Mouse (Mus musculus): ENCODE results near the gene Rdm1. TPM values are rescaled to one million over a fixed set of nuclear protein-coding genes. Genes with fewer than 3 reads are reported as not detected.
A peak's percentile ranks its signal among the peaks of the same experiment; 100 is the strongest.
"Not testable (repeated sequence)": the region's sequence is repeated elsewhere in the genome, so short reads cannot be mapped to it uniquely, and the experiment has no call there.

Rdm1 gene
- polyA plus RNA-seq (2015; fragmentation: Nextera tagmentation; extraction: Ambion mirVana), result 14.1 and 19.8 TPM in 2 replicates

DNA sequence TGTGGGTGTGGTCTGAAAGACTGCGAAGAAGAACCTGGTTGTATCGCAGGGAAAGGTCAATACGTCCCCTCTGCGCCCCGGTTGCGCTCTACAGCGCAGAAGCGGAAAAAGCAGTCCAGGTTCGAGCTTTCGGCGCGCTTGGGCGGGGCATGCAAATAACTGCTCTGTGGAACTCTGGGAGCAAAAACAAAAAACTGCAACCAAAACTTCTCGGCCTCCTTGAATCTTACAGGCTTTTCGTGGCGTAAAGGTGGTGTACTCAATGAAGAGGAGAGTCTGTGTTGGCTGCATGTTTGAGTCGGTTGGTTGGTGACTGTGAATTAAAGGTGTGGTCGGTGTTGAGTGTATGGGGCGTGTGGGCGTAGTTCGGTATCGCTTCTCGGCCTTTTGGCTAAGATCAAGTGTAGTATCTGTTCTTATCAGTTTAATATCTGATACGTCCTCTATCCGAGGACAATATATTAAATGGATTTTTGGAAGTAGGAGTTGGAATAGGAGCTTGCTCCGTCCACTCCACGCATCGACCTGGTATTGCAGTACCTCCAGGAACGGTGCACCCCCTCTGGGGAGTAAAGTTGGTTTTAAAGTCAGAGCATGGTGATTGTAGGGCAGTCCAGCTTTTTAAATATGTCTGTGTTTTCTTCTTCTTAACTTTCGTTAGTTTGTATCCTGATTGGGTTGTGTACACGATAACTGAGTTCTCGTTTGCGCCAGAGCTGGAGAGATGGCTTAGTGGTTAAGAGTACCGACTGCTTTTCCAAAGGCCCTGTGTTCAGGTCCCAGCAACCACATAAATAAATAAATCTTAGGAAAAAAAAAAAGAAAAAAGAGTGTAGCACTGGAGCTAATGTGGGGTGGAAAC, at the start of gene Rdm1:
Gene Rdm1 (plus strand): TSS at position 201 of the 862 bp plus-strand sequence.
- Histone ChIP-seq H3K4me1 (peaks cover 10% of the 10 kb centered on the region), H3K9ac (replicated peaks) (peak within 1 kb of the TSS; percentile 56), H3K9me3 (replicated peaks) (no peaks in the 10 kb centered on the region), H3K4me2 (peak within 1 kb of the TSS; percentile 98), H3K36me3 (no peaks in the 10 kb centered on the region), H3K27ac (replicated peaks) (peak within 1 kb of the TSS; percentile 84), H3K27me3 (replicated peaks) (no peaks in the 10 kb centered on the region), H3K4me3 (replicated peaks) (peak within 1 kb of the TSS; percentile 65)
- peak; percentile 88 for ATAC-seq (ENCODE audit: low FRiP score)
- WGBS, result under 1% methylated on average over 33 of the region's 34 CpGs

DNA sequence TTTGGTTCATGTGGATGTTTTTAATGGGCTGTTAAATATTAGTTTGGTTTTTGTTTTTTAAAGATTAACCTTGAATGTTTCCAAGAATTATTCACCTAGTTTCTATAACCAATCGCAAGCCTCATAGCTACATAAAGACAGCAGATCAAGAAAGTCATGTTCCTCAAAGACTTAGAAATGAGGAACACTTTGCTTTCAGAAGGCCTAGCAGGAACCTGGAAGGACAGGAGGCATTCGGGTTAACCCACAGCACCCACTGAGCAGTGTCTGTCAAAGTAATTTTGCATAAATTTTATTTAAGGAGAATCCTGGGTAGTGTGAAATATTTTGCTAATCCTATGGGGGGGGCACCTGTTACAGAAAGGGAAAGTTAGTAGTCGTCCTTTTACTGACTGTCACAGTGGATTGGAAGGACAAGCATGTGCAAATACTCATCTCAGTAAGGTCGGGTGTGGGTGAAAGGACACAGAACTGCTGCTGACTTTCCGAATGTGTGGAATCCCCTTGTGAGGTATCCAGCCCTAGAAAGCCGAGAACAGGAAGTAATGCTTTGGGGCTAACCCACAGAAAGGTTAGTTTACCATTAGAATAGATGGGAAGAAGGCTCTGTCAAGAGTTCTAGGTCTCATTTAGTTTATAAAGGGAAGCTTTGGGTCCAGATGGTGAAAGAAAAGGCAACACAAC, 45.8 kb upstream of the Rdm1 start:
- Histone ChIP-seq H3K9me3 (replicated peaks) (no peaks in the 10 kb centered on the region), H3K27ac (replicated peaks) (no peak overlapping the region), H3K27me3 (replicated peaks) (no peaks in the 10 kb centered on the region), H3K9ac (replicated peaks) (no peak overlapping the region), H3K4me3 (replicated peaks) (no peak overlapping the region), H3K36me3 (peaks cover 52% of the 10 kb centered on the region), H3K4me1 (no peaks in the 10 kb centered on the region), H3K4me2 (no peak overlapping the region)
- 80% methylated on average over 6 of the region's 6 CpGs for WGBS
- ATAC-seq (ENCODE audit: low FRiP score), result no peak

DNA sequence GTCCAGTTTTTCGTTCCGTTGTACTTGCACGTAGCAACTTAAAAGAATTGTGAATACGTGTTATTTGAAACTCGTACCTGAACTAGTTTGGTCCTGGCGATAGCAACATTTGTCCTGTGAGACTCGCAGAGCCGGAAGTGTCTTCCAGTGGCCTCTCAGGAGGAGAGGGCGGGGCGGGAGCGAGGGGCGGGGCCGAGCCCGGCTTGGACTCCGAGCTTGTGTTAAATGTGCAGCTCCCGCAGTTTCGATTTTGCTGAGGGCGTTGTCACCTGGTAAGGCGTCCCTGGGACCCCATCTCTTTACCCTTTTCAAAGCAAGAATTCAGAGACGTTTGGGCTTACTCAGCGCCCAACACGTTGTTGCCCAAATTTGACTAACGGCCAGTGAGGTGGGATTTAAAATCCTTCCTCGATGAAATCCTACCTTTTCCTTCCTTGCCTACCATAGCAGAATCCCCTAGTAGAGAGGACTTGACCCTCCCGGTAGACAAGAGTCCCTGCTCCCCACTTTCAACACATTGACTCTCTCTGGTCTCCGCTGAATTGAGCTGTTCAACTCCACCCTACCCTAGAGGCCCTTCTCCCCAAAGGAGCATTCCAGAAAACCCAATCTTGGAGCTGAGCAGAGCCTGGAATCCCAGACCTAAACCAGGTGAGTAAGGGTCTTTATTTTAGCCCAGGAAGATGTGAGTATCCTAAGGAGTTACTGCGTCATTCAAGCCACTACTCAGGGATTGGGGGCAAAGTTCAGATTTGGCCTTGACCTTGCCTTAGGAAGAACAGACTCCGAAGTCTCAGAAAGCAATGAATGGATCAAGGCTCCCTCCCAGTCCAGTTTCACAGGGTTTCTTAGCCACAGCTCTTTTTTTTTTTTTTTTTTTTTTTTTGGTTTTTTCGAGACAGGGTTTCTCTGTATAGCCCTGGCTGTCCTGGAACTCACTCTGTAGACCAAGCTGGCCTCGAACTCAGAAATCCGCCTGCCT, 44.6 kb upstream of the Rdm1 start, which contains the start of gene Tmem106a:
Gene Tmem106a (plus strand): TSS at position 189 of the 982 bp plus-strand sequence.
- 19% methylated on average over 30 of the region's 31 CpGs for WGBS
- H3K9me3 ChIP-seq (replicated peaks), result no peaks in the 10 kb centered on the region
- peak within 1 kb of the TSS; percentile 24 for H3K4me3 ChIP-seq (replicated peaks)
- no peaks in the 10 kb centered on the region for H3K4me1 ChIP-seq
- H3K27me3 ChIP-seq (replicated peaks), result no peaks in the 10 kb centered on the region
- H3K27ac ChIP-seq (replicated peaks), result no peak within 1 kb of the TSS
- peaks cover 48% of the 10 kb centered on the region for H3K36me3 ChIP-seq
- ATAC-seq (ENCODE audit: low FRiP score), result no peak
- 0 out of 2 replicates have a peak within 1 kb of the TSS, but pooled peaks have one; percentile 8 for H3K9ac ChIP-seq (replicated peaks)
- peak within 1 kb of the TSS; percentile 49 for H3K4me2 ChIP-seq

DNA sequence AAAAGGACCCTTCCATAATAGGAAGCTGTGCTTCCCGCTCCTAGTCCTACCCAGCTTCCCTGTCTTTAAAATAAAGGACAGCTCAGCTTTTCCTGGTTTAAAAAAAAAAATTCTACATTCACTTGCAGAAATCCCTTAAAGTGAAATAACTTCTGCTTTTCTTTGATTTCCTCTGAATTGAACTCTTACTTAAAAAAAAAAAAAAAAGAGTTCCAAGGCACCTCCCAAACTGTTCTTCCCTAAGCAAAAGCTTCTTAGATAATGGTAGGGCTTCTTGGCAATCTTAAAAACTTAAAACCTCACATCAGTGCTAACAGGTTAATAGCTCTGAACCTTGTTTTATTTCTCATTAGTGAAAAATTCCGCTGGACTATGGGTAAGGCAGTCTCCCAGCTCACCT, 43.8 kb upstream of the Rdm1 start:
- WGBS, result 92% methylated on average over 2 of the region's 2 CpGs

DNA sequence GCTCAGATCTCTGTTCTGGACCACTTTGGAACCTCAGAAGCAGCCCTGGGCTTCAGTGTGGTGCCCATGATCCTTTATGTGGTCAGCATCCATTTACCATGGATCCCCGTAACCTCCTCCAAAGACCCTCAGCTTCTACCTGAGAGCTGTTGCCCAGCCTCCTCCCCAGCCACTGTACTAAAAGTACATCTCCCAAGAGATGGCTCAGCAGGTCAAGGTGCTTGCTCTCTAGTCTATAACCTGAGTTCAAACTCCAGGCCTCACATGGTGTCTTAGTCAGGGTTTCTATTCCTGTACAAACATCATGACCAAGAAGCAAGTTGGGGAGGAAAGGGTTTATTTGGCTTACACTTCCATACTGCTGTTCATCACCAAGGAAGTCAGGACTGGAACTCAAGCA, 42.0 kb upstream of the Rdm1 start:
- not testable (repeated sequence) for H3K4me3 ChIP-seq (replicated peaks); H3K27ac ChIP-seq (replicated peaks); H3K27me3 ChIP-seq (replicated peaks); H3K4me2 ChIP-seq; H3K9me3 ChIP-seq (replicated peaks); H3K4me1 ChIP-seq; ATAC-seq (ENCODE audit: low FRiP score); H3K9ac ChIP-seq (replicated peaks)
- H3K36me3 ChIP-seq, result peaks cover 24% of the 10 kb centered on the region
- 95% methylated on average over 1 of the region's 1 CpGs for WGBS

More for the DNA sequence above, 43.8 kb upstream of the Rdm1 start:
- Histone ChIP-seq H3K9ac (replicated peaks) (no peak overlapping the region), H3K9me3 (replicated peaks) (no peaks in the 10 kb centered on the region), H3K4me3 (replicated peaks) (no peak overlapping the region), H3K27me3 (replicated peaks) (no peaks in the 10 kb centered on the region), H3K4me2 (no peak overlapping the region), H3K36me3 (peaks cover 39% of the 10 kb centered on the region), H3K4me1 (no peaks in the 10 kb centered on the region), H3K27ac (replicated peaks) (no peak overlapping the region)
- no peak for ATAC-seq (ENCODE audit: low FRiP score)

DNA sequence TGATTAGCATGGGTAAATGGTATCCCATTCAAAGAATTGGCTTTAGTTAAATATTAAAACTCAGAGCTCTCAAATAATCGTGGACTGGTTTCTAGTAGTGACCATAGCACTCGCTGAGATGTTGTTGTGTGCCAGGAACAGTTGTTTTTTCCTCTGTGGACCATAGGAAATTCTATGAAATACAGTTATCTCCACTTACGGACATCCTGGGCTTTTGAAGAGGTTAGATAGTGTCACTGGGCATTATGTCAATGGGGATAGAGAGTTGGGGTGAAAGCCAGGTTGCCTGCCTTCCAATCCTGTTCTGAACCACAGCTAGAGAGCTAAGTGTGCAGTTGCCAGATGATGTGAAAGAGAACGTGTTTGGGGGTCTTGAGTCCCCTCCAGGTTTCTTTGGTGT, 41.2 kb upstream of the Rdm1 start:
- H3K9me3 ChIP-seq (replicated peaks), result no peaks in the 10 kb centered on the region
- ATAC-seq (ENCODE audit: low FRiP score), result no peak
- H3K4me3 ChIP-seq (replicated peaks), result no peak overlapping the region
- H3K9ac ChIP-seq (replicated peaks), result no peak overlapping the region
- WGBS, result 86% methylated on average over 4 of the region's 4 CpGs
- no peaks in the 10 kb centered on the region for H3K4me1 ChIP-seq
- no peaks in the 10 kb centered on the region for H3K27me3 ChIP-seq (replicated peaks)
- no peak overlapping the region for H3K4me2 ChIP-seq
- no peak overlapping the region for H3K27ac ChIP-seq (replicated peaks)
- peaks cover 17% of the 10 kb centered on the region for H3K36me3 ChIP-seq

DNA sequence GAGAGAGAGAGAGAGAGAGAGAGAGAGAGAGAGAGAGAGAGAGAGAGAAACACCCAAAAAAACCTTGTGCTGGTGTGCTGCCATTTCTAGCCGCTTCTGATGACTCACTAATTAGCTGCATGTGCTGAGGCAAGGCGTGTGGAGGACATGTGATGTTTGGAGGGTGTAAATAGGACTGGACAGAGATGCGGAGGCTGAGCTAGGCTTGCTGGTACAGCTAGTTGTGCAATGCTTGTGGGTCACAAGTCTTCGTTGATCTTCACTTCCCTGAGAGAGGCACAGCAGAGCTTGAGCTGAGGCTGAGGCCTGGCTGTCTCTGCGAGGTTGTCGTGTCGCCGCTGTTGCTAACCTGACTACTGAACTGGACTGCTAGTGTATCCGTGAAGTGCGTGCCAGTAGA, 39.3 kb upstream of the Rdm1 start:
- Histone ChIP-seq H3K9me3 (replicated peaks) (no peaks in the 10 kb centered on the region), H3K4me3 (replicated peaks) (no peak overlapping the region), H3K27me3 (replicated peaks) (no peaks in the 10 kb centered on the region), H3K36me3 (peaks cover 18% of the 10 kb centered on the region), H3K27ac (replicated peaks) (no peak overlapping the region), H3K4me2 (no peak overlapping the region), H3K9ac (replicated peaks) (no peak overlapping the region), H3K4me1 (no peaks in the 10 kb centered on the region)
- 95% methylated on average over 10 of the region's 10 CpGs for WGBS
- ATAC-seq (ENCODE audit: low FRiP score), result no peak

DNA sequence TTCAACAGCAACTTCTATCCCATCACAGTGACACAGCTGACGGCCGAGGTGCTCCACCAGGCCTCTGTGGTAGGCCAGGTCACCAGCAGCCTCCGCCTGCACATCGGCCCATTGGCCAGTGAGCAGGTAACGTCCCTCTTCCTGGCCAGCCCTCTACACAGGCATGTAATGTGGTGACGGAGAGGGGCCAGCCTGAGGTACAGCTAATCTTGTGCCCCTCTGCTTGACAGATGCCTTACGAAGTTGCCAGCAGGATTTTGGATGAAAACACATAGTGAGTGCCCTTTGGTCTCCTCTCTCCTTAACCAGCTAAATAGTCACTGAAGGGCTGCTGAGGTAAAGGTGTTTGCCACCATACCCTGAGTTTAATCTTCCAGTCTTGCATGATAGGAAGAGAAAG, 38.1 kb upstream of the Rdm1 start:
- no peak for ATAC-seq (ENCODE audit: low FRiP score)
- Histone ChIP-seq H3K36me3 (peaks cover 18% of the 10 kb centered on the region), H3K9me3 (replicated peaks) (no peaks in the 10 kb centered on the region), H3K4me3 (replicated peaks) (no peak overlapping the region), H3K27me3 (replicated peaks) (no peaks in the 10 kb centered on the region), H3K4me1 (no peaks in the 10 kb centered on the region), H3K4me2 (no peak overlapping the region), H3K9ac (replicated peaks) (no peak overlapping the region), H3K27ac (replicated peaks) (no peak overlapping the region)
- WGBS, result 89% methylated on average over 7 of the region's 7 CpGs

DNA sequence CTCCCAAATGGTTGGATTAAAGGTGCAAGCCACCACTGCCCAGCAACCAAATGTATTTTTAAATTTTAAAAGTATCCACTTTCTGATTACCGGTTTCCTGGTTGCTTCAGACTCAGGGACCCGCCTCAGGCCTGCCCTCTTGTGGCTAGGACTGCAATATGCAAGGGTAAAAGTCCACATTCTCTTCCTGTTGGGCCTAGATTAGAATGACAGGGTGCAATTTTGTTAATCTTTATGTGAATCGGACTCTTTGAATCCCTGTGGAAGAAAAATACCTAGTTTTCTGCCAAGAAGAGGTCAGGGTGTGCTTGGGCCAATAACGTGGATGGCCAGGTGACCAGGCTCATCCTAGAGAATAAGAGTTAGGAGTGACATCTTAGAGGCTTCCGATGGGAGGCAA, 37.6 kb upstream of the Rdm1 start:
- H3K4me1 ChIP-seq, result no peaks in the 10 kb centered on the region
- no peaks in the 10 kb centered on the region for H3K27me3 ChIP-seq (replicated peaks)
- no peak for ATAC-seq (ENCODE audit: low FRiP score)
- H3K4me2 ChIP-seq, result no peak overlapping the region
- no peak overlapping the region for H3K27ac ChIP-seq (replicated peaks)
- H3K36me3 ChIP-seq, result peaks cover 18% of the 10 kb centered on the region
- H3K4me3 ChIP-seq (replicated peaks), result no peak overlapping the region
- H3K9me3 ChIP-seq (replicated peaks), result no peaks in the 10 kb centered on the region
- no peak overlapping the region for H3K9ac ChIP-seq (replicated peaks)
- WGBS, result 30% methylated on average over 5 of the region's 5 CpGs

DNA sequence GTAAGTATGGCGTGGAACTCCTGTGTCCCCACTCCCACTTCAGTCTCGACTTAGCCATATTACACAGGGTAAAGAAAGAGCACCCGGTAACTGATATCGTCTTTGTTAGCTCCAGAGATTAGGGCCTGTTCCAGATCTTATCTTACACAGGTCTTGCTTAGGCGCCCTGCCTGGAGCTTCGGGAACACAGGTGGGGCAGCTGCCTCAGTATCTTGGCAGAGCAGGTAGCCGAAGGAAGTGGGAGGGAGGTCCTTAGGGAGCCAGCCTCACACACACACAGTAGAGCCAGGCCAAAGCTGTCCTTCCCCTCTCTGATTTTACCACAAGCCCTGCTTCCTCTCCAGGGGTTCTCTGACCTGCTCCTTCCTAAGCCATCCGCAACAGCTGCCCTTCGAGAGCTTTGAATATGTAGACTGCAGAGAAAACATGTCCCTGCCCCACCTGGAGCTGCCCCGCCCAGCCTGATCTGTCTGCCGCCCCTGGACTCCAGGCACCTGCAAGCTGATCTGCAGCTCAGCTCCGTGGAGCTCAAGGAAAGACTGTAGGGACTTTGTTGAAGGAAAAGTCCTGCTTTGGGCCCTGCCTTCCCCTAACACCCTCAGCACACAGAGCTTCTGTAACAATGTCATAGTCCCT, 36.9 kb upstream of the Rdm1 start:
- Histone ChIP-seq H3K4me2 (no peak overlapping the region), H3K36me3 (peaks cover 18% of the 10 kb centered on the region), H3K27me3 (replicated peaks) (no peaks in the 10 kb centered on the region), H3K9me3 (replicated peaks) (no peaks in the 10 kb centered on the region), H3K9ac (replicated peaks) (no peak overlapping the region), H3K4me1 (no peaks in the 10 kb centered on the region), H3K4me3 (replicated peaks) (no peak overlapping the region), H3K27ac (replicated peaks) (no peak overlapping the region)
- ATAC-seq (ENCODE audit: low FRiP score), result no peak
- WGBS, result 86% methylated on average over 12 of the region's 12 CpGs

DNA sequence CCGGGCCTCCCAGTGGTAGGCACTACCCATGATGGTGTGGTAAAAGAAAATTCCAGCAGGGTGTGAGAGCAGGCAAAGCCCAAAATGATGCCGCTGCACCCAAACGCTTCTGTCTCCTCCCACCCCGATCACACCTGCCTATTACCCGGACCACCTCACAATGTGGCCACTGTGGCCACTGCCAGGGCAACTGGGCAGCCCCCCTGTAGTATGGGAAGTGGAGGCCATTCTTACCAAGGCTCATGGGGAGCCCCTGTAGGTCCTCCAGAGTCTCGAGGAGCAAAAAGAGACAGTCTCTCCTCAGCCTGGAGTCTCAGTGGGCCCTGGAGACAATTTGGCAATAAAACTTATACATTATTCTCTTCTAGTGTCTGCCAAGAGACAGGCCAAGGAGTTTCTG, 27.8 kb upstream of the Rdm1 start, which contains the start of gene Gm11634:
Gene Gm11634 (minus strand): TSS at position 101 of the 400 bp plus-strand sequence.
- Histone ChIP-seq H3K9me3 (replicated peaks) (no peaks in the 10 kb centered on the region), H3K27ac (replicated peaks) (no peak within 1 kb of the TSS), H3K4me2 (no peak within 1 kb of the TSS), H3K27me3 (replicated peaks) (0 out of 2 replicates have a peak, but pooled peaks cover 3% of the 10 kb centered on the region), H3K9ac (replicated peaks) (no peak within 1 kb of the TSS), H3K36me3 (no peaks in the 10 kb centered on the region), H3K4me3 (replicated peaks) (no peak within 1 kb of the TSS), H3K4me1 (no peaks in the 10 kb centered on the region)
- 75% methylated on average over 6 of the region's 6 CpGs for WGBS
- ATAC-seq (ENCODE audit: low FRiP score), result no peak

All from neural tube, embryonic 15.5 days (tissue).